Mouse (Mus musculus): ENCODE measurements around the gene Abhd2. TPM values are rescaled to one million over a fixed set of nuclear protein-coding genes. Genes with fewer than 3 reads are reported as not detected.

Gene Abhd2
- polyA plus RNA-seq, 1 experiment = 43.5 TPM

DNA sequence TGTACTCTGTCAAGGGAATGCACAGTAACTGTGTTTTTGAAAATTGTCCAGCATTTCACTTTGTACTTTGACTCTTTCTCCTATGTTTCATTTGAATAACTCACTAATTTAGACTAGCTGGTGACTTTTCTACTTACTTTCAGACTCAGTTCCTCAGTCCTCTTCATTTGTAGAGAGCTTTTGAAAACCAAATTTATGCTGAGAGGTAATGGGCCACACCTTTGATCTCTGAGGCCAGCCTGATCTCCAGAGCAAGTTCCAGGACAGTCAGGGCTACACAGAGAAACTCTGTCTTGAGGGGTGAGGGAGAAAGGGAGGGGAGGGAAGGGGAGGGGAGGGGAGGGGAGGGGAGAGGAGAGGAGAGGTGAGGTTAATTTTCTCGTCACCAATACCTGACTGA is 25.7 kb downstream of the Abhd2 start:
- no peak overlapping the region for H3K27ac ChIP-seq (ENCODE audit: insufficient read depth, low read length)
- H3K4me3 ChIP-seq (ENCODE audit: insufficient read depth, low read length) = no peak overlapping the region
- peaks cover 14% of the 10 kb centered on the region for H3K4me1 ChIP-seq (ENCODE audit: control insufficient read depth, insufficient read depth, low read length)
- no peak for TF ChIP-seq POLR2A (IDR thresholded peaks at IDR 0.05; ENCODE audit: extremely low read depth, insufficient read depth, low read length)
- TF ChIP-seq CTCF (IDR thresholded peaks at IDR 0.05; ENCODE audit: extremely low read depth, insufficient read depth, low read length) = no peak

DNA sequence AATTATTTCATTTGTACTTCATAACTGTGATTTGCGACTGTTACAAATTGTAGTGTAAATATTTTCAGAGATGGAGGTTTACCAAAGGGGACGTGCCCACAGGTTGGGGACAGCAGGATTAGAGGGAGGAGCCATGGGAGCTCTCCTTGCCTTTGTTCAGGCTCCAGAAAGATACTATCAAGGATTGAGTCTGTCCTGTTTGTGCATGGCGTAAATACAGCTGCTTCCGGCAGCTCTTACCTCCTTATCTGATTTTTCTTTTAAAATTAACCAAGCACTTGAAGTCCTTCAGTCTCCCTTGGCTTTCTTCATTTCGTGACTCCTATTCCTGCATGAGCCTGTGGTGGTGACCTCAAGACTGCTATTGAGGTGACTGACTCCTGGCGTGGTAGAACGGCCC is 26.5 kb downstream of the Abhd2 start:
- no peak overlapping the region for H3K4me3 ChIP-seq (ENCODE audit: insufficient read depth, low read length)
- TF ChIP-seq CTCF (IDR thresholded peaks at IDR 0.05; ENCODE audit: extremely low read depth, insufficient read depth, low read length) = no peak
- no peak for TF ChIP-seq POLR2A (IDR thresholded peaks at IDR 0.05; ENCODE audit: extremely low read depth, insufficient read depth, low read length)
- H3K4me1 ChIP-seq (ENCODE audit: control insufficient read depth, insufficient read depth, low read length) = peaks cover 12% of the 10 kb centered on the region
- peak overlapping the region; percentile 96 for H3K27ac ChIP-seq (ENCODE audit: insufficient read depth, low read length)

DNA sequence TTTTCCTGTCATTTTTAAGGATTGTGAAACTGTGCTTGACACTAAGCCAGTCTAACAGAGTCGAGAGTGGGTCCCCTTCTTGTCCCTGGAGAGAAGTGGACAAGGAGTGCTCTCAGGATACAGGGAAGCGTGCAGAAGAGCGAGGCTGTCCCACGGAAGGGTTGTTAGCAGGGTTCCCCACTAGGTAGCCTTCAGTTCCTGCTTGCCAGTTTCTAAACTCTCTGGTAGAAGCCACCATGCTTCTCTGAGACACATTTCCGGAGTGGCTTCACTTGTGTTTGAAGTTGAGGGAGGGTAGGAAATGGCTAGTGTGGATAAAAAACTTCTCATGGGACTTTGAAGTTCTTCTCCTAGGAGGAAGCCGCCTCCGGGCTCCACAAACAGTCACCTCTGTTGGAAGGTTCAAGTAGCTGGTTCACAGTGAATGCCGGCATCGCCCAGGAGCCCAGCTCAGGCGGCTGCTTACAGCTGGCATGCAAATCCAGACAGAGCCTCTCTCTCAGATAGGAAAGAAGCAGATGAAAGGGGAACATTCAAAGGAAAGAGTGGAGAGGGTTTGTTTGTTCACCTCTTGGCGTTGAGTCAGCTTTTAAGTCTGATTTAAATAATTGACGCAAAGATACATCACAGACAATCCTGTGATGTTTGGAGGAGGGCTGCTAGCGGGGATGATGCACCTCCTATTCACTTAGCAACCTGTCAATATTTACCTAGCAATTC is 27.6 kb downstream of the Abhd2 start:
- TF ChIP-seq CTCF (IDR thresholded peaks at IDR 0.05; ENCODE audit: extremely low read depth, insufficient read depth, low read length) = no peak
- TF ChIP-seq POLR2A (IDR thresholded peaks at IDR 0.05; ENCODE audit: extremely low read depth, insufficient read depth, low read length) = no peak
- peaks cover 7% of the 10 kb centered on the region for H3K4me1 ChIP-seq (ENCODE audit: control insufficient read depth, insufficient read depth, low read length)
- peak overlapping the region; percentile 96 for H3K27ac ChIP-seq (ENCODE audit: insufficient read depth, low read length)
- H3K4me3 ChIP-seq (ENCODE audit: insufficient read depth, low read length) = no peak overlapping the region

DNA sequence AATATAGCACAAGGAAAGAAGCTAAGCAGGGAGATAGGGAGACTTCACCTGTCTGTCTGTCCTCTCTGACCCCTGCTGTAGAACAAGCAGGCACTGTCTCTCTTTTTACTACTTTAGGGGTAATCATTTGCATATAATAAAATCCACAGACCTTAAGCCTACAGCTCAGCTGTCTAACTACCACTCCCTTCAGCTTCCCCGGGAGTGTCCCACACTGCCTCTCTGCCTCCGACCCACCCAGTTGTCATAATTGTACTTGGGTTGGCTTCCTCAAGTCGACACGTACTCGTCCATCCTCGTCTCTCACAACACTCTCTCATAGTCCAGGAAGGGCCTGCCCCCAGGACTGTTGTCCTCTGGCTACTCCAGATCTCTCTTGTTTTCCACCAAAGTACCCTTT is 29.1 kb downstream of the Abhd2 start:
- Histone ChIP-seq H3K27ac (ENCODE audit: insufficient read depth, low read length) (peak overlapping the region; percentile 11; the same call in 1 of the 2 replicates), H3K4me1 (ENCODE audit: control insufficient read depth, insufficient read depth, low read length) (peaks cover 12% of the 10 kb centered on the region)
- TF ChIP-seq POLR2A (IDR thresholded peaks at IDR 0.05; ENCODE audit: extremely low read depth, insufficient read depth, low read length) (no peak), CTCF (IDR thresholded peaks at IDR 0.05; ENCODE audit: extremely low read depth, insufficient read depth, low read length) (no peak)

DNA sequence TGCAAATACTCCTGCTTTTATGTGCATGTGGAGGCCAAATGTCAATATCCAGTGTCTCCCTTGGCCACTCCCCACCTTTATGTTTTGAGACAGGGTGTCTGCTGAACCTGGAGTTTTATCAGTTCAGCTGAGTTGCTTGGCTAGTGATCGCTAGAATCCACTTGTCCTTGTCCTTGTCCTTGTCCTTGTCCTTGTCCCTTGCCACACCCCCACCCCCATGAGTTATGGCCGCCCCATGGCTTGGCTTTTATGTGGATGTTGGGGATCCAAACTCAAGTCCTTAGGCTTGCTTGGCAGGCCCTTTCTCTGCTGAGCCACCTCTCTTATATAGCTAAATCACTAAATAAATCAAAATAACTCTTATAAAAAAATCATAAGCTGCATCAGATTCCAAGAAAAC is 29.6 kb downstream of the Abhd2 start:
- Histone ChIP-seq H3K4me3 (ENCODE audit: insufficient read depth, low read length) (no peak overlapping the region), H3K4me1 (ENCODE audit: control insufficient read depth, insufficient read depth, low read length) (peaks cover 16% of the 10 kb centered on the region), H3K27ac (ENCODE audit: insufficient read depth, low read length) (peak overlapping the region; percentile 11)
- no peak for TF ChIP-seq CTCF (IDR thresholded peaks at IDR 0.05; ENCODE audit: extremely low read depth, insufficient read depth, low read length)
- TF ChIP-seq POLR2A (IDR thresholded peaks at IDR 0.05; ENCODE audit: extremely low read depth, insufficient read depth, low read length) = no peak

More for the DNA sequence above, 29.1 kb downstream of the Abhd2 start:
- no peak overlapping the region for H3K4me3 ChIP-seq (ENCODE audit: insufficient read depth, low read length)

DNA sequence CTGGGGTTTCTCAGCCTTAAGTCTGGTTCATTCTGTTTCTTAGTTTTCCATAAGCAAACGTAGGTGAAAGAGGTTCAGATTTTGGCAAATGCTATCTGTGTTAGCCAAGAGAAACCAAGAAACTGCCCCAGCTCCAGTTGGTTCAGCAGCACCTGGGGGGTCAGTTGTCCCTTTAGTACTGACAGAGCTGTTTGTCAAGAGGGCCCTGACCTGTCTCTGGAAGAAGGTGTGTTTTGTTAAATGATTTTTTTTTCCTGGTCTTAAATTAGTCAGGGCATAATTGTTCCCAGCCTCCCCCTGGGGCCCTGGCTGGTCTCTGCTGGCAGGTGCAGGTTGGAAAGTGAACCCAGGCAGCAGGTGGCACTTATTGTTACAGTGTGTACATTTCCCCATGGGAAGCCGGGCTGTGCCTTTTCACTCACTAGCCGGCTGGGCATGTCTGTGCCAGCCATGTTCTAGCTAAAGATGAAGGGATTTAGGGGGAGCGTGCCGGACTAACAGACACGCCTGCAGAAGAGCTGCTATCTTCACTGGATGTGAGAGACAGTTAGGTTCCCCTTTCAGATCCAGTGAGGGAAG is 30.3 kb downstream of the Abhd2 start:
- Histone ChIP-seq H3K4me3 (ENCODE audit: insufficient read depth, low read length) (no peak overlapping the region), H3K4me1 (ENCODE audit: control insufficient read depth, insufficient read depth, low read length) (peaks cover 16% of the 10 kb centered on the region), H3K27ac (ENCODE audit: insufficient read depth, low read length) (no peak overlapping the region)
- TF ChIP-seq POLR2A (IDR thresholded peaks at IDR 0.05; ENCODE audit: extremely low read depth, insufficient read depth, low read length) = no peak
- no peak for TF ChIP-seq CTCF (IDR thresholded peaks at IDR 0.05; ENCODE audit: extremely low read depth, insufficient read depth, low read length)

DNA sequence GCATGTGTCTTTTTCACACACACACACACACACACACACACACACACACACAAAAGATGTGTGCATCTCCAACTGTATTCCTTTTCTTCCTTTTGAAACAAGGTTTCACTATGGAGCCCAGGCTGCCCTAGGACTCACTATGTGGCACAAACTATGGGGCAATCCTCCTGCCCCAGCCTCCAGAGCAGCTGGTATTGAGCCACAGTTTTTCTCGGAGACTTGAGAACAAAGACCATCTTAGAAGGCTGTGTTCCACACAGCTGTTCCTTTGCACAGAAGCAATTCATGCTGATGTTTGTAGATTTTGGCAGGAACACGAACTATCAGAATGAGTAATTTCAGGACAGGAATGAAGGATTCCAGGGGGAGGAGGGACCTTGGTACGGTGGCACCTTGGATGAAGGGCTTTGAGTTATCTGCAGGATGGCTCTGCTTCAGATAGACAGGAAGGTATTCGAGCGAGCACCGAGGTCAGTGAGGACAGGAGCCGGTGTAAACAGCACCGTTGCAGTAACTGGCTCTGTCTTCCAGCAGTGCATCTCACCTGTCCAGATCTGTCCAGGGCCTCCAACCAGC is 35.5 kb downstream of the Abhd2 start:
- TF ChIP-seq CTCF (IDR thresholded peaks at IDR 0.05; ENCODE audit: extremely low read depth, insufficient read depth, low read length) (no peak), POLR2A (IDR thresholded peaks at IDR 0.05; ENCODE audit: extremely low read depth, insufficient read depth, low read length) (no peak)
- H3K27ac ChIP-seq (ENCODE audit: insufficient read depth, low read length) = peak overlapping the region; percentile 68
- no peak overlapping the region for H3K4me3 ChIP-seq (ENCODE audit: insufficient read depth, low read length)
- peaks cover 30% of the 10 kb centered on the region for H3K4me1 ChIP-seq (ENCODE audit: control insufficient read depth, insufficient read depth, low read length)

DNA sequence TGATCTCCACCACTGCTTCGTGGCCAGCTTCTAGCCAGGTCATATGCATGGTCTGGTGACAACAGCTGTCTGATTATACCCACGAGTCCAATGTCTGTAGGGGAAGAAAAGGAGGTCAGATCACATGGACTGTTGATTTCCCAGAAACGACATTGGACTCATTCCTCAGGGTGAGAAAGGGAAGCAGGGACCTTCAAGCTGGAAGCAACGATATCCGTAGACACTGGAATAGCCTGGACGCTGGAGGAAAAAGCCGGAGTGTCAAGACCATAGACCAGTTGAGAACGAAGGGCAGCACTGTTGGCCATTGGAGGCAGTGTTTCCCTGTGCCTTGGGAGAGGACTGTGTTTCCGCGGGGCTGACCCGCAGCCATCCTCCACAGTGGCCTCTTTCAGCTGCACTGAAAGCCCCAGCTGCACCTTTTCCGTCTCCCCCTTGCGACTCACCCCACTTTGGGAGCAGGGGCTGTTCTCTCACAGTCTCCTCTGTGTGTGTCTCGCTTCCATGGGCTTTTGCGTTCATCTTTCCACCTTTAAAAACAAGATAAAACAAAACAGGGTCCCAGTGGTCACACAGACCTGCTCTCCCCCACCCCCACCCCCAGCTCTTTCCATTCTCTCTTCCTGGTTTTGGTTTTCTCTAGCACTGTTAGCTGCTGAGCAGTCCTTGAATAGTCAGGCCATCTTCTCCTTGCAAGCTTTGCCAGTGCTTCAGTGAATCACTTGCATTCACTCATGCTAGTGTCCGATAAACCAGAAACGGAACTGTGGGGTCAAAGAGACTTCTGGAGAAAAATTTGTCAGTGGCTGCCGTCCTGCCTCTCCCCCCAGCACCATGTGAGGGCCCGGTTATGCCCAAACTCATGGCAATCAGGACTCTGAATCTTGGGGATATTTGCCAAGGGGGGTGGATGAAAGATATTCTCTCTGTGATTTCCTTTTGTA is 36.5 kb downstream of the Abhd2 start:
- Histone ChIP-seq H3K4me3 (ENCODE audit: insufficient read depth, low read length) (no peak overlapping the region), H3K27ac (ENCODE audit: insufficient read depth, low read length) (peak overlapping the region; percentile 68), H3K4me1 (ENCODE audit: control insufficient read depth, insufficient read depth, low read length) (peaks cover 34% of the 10 kb centered on the region)
- TF ChIP-seq CTCF (IDR thresholded peaks at IDR 0.05; ENCODE audit: extremely low read depth, insufficient read depth, low read length) = peak; percentile 22; the same call in 1 of the 2 replicates
- TF ChIP-seq POLR2A (IDR thresholded peaks at IDR 0.05; ENCODE audit: extremely low read depth, insufficient read depth, low read length) = no peak

DNA sequence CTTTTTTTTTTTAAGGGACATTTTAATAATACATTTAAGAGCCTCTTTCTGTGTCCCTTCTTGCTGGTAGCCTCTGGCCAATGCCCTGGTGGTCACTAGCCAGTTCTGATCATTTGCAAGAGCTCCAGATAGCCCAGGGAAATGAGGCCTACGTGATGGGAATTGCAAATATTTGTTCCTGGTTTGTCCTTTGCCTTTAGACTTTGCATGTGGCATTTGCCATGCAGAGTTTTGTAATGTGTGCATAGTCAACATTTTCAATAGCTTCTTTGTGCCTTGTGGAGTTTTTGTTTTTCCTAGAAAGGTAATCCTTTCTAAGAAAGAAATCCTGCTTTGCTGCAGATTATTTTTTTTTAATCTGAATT is 37.2 kb downstream of the Abhd2 start:
- Histone ChIP-seq H3K4me1 (ENCODE audit: control insufficient read depth, insufficient read depth, low read length) (peaks cover 39% of the 10 kb centered on the region), H3K4me3 (ENCODE audit: insufficient read depth, low read length) (no peak overlapping the region), H3K27ac (ENCODE audit: insufficient read depth, low read length) (peak overlapping the region; percentile 30; the same call in 1 of the 2 replicates)
- TF ChIP-seq POLR2A (IDR thresholded peaks at IDR 0.05; ENCODE audit: extremely low read depth, insufficient read depth, low read length) (no peak), CTCF (IDR thresholded peaks at IDR 0.05; ENCODE audit: extremely low read depth, insufficient read depth, low read length) (no peak)
